Mouse (Mus musculus): ENCODE measurements around the gene Dnaja3.

DNA sequence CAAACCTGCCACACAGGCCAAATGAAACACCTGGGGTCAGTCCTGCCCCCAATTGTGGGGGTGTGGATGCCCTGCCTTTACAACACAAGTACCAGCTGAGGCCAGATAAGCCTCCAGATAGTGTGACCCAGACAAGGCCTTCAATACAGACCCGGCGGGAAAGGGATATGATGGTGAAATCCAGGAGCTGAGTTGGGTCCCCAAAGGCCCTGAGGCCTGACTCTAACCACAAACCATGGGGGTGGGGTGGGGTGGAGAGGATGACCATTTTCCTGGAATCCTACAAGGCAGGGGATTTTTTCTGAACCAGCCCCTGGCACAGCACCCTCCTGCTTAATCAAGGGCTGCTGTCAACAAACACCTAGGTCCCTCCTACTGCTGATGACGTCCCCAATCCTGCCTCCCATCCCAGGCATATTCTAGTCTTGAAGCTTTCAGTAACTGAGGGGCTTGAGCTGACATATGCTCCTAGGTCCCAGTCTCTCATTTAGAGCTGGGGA lies 848 bp upstream of the Dnaja3 start:
- TF ChIP-seq CTCF (IDR thresholded peaks at IDR 0.05; ENCODE audit: low read depth, low read length), result no peak
- TF ChIP-seq POLR2A (IDR thresholded peaks at IDR 0.05; ENCODE audit: borderline replicate concordance, low read depth, low read length), result no peak
